Mouse (Mus musculus) liver (tissue): Measurements from ENCODE around the gene Rras2.

Experiments
- DNase-seq: peaks from one replicate; pipeline ENCODE4 v3.0.0-alpha.2; 2020; ENCODE audit warnings: mixed read lengths

Gene Rras2

DNA sequence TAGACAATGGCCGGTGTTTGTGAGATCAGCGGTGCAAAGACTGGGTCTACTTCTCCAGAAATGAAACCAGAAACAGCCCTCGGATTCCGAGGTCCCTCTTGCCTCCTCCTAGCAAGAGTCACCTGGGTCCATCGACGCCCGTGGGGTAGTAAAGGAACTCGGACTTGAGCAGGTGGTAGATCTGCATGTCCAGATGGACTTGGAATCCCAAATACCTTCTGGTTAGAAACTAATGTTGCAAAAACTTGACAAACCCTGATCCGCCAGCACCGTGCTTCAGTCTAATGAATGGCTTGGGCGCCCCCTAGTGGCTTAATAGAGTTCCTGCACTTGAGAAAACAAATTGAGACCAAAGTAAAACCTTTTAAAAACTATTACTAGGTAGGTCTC is 96.9 kb downstream of the Rras2 start:
- peak; percentile 70 for DNase-seq

DNA sequence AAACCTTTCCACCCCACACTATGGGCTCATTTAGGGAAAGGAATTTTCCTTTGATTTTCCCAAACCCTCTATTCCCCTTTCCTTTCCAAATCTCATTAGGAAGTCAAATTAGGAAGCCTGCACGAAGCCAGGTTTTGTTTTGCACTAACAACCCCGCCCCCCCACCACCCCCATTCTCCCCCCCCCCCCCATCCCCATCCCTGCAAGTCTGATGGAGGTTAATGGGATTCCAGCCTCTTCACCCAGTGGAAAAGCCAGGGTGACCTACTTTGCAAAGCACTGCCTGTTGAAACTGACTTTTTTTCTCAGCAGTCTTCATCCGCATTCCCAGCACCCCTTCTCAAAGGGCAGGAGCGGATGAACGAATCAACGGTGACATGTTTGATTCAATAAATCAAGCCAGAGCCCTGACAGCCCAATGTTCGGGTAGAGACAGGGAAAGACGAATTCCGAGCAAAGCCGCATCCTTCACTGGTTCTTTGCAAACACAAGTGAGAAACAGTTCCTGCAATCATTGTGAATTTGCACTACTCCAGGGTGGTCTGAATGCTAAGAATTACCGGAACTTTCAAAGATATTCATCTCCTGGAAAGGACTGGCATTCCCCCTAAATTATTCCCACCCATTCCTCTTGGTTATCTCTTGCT is 97.4 kb downstream of the Rras2 start:
- no peak for DNase-seq

DNA sequence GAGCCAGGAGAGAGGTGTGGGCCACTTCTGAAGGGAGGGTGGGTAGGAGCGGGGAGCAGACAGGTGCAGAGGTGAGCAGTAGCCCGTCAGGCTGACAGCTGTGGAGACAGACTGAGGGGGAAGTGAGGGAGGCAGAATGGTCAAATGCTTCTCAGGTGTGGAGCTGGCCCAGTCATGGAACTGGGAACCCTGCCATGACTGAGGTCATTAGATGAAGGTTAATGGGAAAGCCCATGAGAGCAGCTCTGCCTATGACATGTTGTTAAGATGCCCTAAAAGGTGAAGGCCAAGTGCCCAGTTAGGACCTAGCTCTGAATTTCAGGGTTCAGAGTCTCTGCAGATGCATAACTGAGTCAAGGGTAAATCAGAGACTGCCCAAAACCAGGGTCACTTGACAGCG is 98.7 kb downstream of the Rras2 start:
- DNase-seq: no peak

DNA sequence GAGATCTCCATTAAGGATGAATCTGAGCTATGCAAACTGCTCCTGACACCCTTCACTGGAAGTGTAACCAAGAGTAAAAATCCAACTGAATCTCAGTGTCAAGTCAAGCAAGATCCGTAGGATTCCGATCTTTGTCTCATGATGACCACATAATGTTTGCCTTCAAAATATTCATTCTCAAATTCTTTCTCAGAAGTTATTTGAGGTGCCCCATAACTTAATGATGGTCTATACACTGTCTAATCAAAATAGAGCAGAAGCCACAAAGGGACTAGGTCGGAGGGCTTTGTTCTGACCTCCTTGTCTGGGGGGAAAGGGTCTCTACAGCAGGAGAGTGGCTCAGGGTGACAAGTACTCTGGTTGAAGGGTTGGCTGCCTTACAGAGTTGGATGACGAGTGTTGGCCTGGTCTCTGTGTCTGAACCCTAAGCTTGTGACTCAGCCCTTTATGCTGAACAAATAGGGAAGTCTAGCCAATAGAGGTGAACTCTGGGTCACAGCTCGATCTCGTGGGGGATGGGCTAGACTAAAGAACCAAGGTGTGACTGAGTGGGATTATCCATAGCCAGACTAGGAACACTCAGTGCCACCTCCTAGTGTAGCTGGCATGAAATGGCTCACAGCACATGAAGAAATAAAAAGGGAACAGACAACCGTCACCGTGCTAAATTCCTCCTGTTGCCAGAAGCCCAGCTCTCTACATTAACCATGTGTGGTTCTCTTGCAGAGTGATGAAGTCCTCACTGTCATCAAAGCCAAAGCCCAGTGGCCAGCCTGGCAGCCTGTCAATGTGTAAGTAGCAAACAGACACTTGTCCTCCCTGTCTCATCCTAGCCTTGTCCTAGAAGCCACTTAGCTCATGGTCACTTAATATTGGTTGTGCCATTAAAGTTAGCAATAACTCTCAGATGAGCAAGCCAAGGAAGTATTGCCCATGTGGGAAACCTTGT is 101.3 kb downstream of the Rras2 start:
- DNase-seq: no peak

DNA sequence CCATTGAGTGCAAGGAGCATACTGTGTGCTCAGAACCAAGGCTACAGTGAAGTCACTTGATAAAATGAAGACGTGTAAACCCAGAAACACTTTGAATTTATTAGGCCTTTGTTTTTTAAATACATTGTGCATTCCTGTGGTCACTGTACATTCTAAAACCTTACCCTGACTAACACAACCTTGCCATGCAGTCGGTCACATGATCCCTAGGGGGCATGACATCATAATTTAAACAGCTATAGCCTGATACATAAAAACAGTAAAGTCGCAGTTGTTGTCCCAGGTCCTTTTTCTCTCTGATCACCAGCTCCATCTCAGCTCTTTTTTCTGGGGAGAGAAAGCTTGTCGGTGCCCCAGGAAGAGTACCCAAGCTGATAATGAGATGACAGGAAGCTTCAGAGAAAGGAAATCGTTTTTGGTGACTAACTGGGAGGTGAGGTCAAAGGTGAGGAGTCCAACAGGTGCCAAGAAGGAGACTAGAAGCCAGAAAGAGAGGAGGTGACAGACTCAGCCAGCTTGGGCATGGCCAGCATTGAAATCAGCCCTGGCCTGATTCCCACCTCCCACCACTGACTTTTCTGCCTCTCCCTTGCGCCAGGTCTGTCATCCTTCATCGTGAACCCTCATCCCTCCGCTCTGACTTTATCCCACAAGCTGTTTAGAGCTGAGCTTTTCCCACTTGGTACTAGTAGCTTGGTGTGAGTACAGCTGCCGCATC is 105.7 kb downstream of the Rras2 start:
- no peak for DNase-seq

DNA sequence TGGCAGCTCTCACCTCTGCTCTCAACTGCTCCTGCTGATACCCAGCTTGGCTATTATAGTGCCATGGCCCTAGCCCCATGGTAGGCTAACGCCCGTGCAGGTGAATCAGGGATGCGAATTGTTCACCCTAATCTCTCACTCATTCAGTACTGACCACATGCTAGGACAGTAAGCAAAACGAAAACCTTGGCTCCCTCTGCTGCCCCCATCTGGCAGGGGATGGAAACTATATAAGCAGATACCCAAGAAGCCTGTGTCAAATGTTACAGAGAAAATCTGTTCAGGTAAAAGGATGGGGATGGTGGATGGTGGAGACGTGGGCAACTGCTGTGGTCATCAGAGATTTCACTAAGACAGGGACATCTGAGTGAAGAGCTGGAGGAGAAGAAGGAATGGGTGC is 110.0 kb downstream of the Rras2 start:
- DNase-seq: peak; percentile 47

DNA sequence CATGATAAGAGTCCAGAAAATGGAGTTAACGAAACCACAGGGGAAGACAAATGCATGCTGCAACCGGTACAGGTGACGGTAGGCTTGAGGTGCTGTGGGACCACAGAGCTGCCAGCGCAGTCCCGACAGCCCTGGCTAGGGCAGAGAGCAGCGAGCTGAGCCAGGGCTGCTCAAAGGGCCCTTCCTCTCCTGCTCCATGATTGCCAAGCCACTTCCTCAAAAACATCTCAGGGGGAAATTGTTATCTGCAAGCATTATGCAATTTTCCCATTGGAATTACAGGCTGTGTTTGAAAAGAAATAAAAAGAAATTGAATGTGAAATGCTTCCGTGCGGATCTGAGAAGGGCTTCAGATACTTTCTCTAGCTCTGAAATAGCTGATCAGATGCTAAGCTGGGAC is 111.1 kb downstream of the Rras2 start:
- no peak for DNase-seq

DNA sequence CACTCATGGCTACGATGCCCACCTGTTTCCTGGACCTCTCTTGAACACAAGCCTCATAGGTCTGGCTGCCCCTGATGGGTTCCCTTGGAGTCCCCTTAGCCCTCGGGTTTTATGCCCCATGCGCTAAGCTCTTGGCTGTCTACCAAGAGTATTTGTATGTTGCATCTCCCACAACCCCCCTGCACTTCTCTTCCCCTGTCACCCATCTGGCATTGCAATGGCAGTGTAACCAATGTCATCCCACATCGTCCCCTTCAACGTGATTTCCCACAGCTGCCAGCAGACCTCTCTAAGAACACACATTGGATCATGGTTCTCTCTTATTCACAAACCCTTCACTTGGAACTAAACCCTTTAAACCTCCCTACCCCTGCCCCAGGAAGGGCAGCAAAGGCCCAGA is 112.1 kb downstream of the Rras2 start:
- DNase-seq: no peak

DNA sequence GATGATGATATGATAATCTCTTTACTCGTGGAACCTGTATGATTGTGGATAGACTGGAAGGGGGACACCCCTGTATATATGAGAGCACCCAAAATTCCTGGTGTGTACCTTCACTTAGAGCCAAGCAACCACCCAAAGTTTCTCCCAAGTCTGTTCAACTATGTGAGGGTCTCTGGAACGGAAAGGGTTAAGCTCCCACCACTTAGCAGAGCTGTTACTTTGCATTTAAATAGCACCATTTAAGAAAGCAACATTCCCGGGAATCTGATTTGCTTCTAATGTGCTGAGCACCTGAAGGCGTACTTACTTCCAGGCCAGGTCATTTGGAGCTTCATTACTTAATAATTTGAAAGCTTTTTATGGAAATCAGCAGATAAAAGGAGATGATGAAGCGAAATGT is 113.4 kb downstream of the Rras2 start:
- DNase-seq: no peak

DNA sequence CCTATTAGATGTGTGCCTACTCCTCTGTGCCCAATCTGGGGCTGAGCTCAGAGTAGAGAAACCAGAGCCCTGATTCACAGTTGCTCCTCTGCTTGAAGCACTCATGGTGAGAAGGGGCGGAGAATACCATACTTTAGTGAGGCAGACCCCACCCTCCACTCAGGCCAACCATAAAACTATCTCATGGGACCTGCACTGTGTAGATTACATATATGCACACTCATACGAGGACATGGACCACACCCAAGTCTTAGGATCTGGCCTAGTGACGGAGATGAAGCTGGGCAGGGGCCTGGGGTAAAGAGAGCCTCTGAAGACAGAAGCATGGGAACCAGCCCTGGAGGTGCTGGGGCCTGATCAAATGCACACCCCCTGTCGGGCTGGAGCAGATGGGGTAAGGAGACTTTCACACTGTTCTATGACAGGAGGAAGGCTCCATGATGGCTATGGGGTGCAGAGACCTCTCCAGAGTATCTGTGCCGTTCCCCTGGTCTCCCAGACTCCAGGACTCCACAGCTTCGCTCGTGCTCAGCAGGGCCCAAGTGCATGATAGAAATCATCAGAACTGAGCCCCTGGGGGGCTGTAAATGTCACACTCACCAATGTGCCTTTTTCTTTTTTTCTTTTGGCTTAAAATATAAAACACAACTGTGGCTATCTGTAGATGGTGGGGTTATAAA is 119.8 kb downstream of the Rras2 start:
- peak; percentile 65 for DNase-seq
